Comparison of ENCODE assay signal across 7 mouse cellular contexts in the genomic region with DNA sequence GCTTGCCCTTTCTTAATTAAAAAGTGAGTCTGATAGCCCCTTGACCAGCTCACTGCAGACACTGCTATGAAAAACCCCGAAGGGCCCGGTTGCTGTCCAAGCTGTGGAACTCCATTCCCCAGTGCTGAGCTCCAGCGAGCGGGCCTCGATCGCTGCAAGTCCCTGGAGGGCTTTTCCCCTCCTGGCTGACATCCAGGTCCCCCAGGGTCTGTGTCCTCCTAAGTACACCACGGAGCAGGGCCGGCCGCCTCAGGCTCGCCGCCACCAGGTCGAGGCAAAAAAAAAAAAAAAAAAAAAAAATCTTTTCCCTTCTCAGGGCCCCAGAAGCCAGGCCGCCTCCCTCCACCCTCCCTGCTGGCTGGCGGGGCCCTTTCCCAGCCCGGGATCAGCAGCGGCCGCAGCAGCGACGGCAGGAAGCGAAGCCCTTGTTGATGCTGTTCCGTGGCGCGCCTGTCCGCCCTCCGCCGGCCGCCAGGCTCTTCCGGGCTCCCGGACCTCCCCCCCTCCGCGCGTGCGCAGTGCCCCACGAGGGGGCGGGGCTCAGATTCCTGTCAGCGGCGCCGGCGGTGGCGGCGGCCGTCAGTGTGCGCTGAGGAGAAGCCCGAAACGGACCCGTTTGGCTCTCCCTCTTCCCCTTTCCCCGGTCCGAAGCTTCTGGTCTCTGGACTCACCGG. TPM values are rescaled to one million over a fixed set of nuclear protein-coding genes. Genes with fewer than 3 reads are reported as not detected.
DNase-seq lines count a peak whose midpoint lies in the region; ATAC-seq and TF ChIP-seq lines count a peak whose summit lies in the region.

Nfat5 (plus strand) TSS at position 543 of the 674 bp plus-strand sequence.

- H3K27me3 ChIP-seq in intestine, postnatal 0 days (replicated peaks; ENCODE audit: control insufficient read depth, insufficient read depth, low read length): no peaks in the 10 kb centered on the region
- no peaks in the 10 kb centered on the region for H3K27me3 ChIP-seq in midbrain, embryonic 12.5 days
- H3K27me3 ChIP-seq in small intestine, adult 2 months (ENCODE audit: control insufficient read depth, insufficient read depth, low read length): no peaks in the 10 kb centered on the region

- peak; percentile 94 for DNase-seq in adrenal gland, adult 8-10 months
- peak; percentile 100 for DNase-seq in embryo, embryonic 9.5 days (ENCODE audit: extremely low spot score)
- no peak for DNase-seq in gonadal fat pad, adult 2 months (ENCODE audit: low read depth)
- DNase-seq in left cerebral cortex, postnatal 4 days: peak; percentile 92

- intact Hi-C loops in left cerebral cortex, postnatal 4 days (cut with DNase I): loop anchor here (10.0 kb wide), 1 partner anchor 178 kb away; no protein-coding TSS in a partner anchor

- H3K9me3 ChIP-seq in intestine, postnatal 0 days (ENCODE audit: control insufficient read depth): no peaks in the 10 kb centered on the region
- no peaks in the 10 kb centered on the region for H3K9me3 ChIP-seq in midbrain, embryonic 12.5 days

- WGBS in intestine, postnatal 0 days: 0% methylated on average over 48 of the region's 49 CpGs
- under 1% methylated on average over 34 of the region's 49 CpGs for WGBS in midbrain, embryonic 12.5 days
- 1% methylated on average over 48 of the region's 49 CpGs for WGBS in small intestine, adult 2 months

- H3K9ac ChIP-seq in intestine, postnatal 0 days (ENCODE audit: low read depth, low read length): peak within 1 kb of the TSS; percentile 99
- peak within 1 kb of the TSS; percentile 96 for H3K9ac ChIP-seq in midbrain, embryonic 12.5 days (replicated peaks)

- H3K36me3 ChIP-seq in intestine, postnatal 0 days (ENCODE audit: control insufficient read depth, insufficient read depth): no peaks in the 10 kb centered on the region
- H3K36me3 ChIP-seq in midbrain, embryonic 12.5 days: no peaks in the 10 kb centered on the region
- H3K36me3 ChIP-seq in small intestine, adult 2 months (ENCODE audit: control insufficient read depth, insufficient read depth, low read length): no peaks in the 10 kb centered on the region; the same call in 1 of the 2 replicates

- peak; percentile 21; the same call in 1 of the 2 replicates for TF ChIP-seq CTCF in intestine, postnatal 0 days (IDR thresholded peaks at IDR 0.05; ENCODE audit: low read depth)
- TF ChIP-seq CTCF in small intestine, adult 2 months (IDR thresholded peaks at IDR 0.05; ENCODE audit: extremely low read depth, insufficient read length, insufficient replicate concordance, low read depth, low read length): no peak; the same call in 1 of the 2 replicates

- ATAC-seq in intestine, postnatal 0 days: peak; percentile 96
- ATAC-seq in midbrain, embryonic 12.5 days (ENCODE audit: low FRiP score, low read depth): peak; percentile 91

- peak within 1 kb of the TSS; percentile 98 for H3K4me3 ChIP-seq in intestine, postnatal 0 days (ENCODE audit: low read depth, low read length)
- peak within 1 kb of the TSS; percentile 93 for H3K4me3 ChIP-seq in midbrain, embryonic 12.5 days
- H3K4me3 ChIP-seq in small intestine, adult 2 months (ENCODE audit: low read depth, low read length): peak within 1 kb of the TSS; percentile 89

- TF ChIP-seq POLR2A in small intestine, adult 2 months (IDR thresholded peaks at IDR 0.05; ENCODE audit: low read depth, low read length): peak; percentile 94

- peak within 1 kb of the TSS; percentile 98 for H3K27ac ChIP-seq in intestine, postnatal 0 days (ENCODE audit: low read depth, low read length)
- peak within 1 kb of the TSS; percentile 95 for H3K27ac ChIP-seq in midbrain, embryonic 12.5 days (replicated peaks)
- H3K27ac ChIP-seq in small intestine, adult 2 months (ENCODE audit: insufficient read depth, low read depth, low read length): peak within 1 kb of the TSS; percentile 97

- H3K4me1 ChIP-seq in intestine, postnatal 0 days (replicated peaks; ENCODE audit: control insufficient read depth, insufficient read depth, low read length): no peaks in the 10 kb centered on the region
- H3K4me1 ChIP-seq in midbrain, embryonic 12.5 days: peaks cover 7% of the 10 kb centered on the region; the same call in 1 of the 2 replicates
- no peaks in the 10 kb centered on the region; the same call in none of the 2 replicates for H3K4me1 ChIP-seq in small intestine, adult 2 months (ENCODE audit: control insufficient read depth, insufficient read depth, insufficient read length, low read length)

- H3K4me2 ChIP-seq in intestine, postnatal 0 days (replicated peaks; ENCODE audit: low read depth): peak within 1 kb of the TSS; percentile 59
- peak within 1 kb of the TSS; percentile 52 for H3K4me2 ChIP-seq in midbrain, embryonic 12.5 days (replicated peaks)

RNA-seq across cellular contexts. Expression of gene Nfat5, which starts in this region (rescaled TPM):
- 100 to 1,000 TPM; 130 to 228 (median 173) TPM for total RNA-seq in adrenal gland, adult 8-10 months (2022)
- polyA plus RNA-seq in gonadal fat pad, adult 2 months (2012; rRNA removed): 23.6 and 29.1 TPM in 2 replicates
- 4.8 and 6.6 TPM in 2 replicates for polyA plus RNA-seq in intestine, postnatal 0 days (2015; fragmentation: Nextera tagmentation; extraction: Ambion mirVana)
- total RNA-seq in left cerebral cortex, postnatal 4 days (2021): 10 to 100 TPM; 38.6 to 40.6 TPM
- polyA plus RNA-seq in midbrain, embryonic 12.5 days (2016; fragmentation: Nextera tagmentation; extraction: Ambion mirVana): 14.3 and 15.6 TPM in 2 replicates
- polyA plus RNA-seq in small intestine, adult 2 months (2012; rRNA removed): 6.0 and 15.5 TPM in 2 replicates
